Mouse (Mus musculus): ENCODE data around the gene Fcrlb. TPM values are rescaled to one million over a fixed set of nuclear protein-coding genes. Genes with fewer than 3 reads are reported as not detected.
"Not testable (repeated sequence)": the region's sequence is repeated elsewhere in the genome, so short reads cannot be mapped to it uniquely, and the experiment has no call there.

Fcrlb gene
- 0.61 and 0.89 TPM in 2 replicates for polyA plus RNA-seq (2012; rRNA removed)

DNA sequence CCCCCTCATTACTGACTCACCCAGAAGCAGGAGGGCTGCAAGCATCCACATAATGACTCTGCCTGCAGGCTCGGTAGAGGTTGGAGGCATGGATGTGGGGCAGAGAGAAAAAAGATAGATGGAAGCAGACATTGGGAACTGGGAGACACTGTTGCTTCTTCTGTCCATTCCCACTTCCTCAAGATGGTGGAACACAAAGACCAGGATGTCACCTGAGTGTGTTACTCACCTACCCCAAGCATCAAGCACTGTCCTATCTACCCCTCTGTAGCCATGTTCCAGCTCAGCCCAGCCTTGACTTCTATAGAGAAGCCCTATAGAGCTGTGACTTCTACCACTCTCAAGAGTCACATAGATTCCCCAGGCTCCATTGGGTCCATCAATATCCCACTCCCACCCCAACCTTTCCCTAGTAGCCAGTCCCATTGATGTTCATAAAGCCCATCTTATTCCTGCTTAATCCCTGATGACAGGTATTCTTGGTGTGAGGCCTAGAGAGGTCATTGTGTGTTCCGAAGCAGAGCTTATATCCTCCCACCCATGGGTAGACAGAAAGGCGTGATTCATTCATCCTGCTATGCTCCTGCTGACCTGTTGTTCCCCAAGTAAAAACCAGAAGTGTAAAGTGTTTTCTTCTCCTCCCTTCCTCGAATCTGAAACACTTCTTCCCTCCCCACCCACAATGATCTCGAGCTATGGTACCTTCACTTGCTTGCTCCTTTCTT lies at the start of gene Fcrlb:
Gene Fcrlb, minus strand, starts transcription at position 51 of the 725 bp plus-strand sequence.
- TF ChIP-seq POLR2A (IDR thresholded peaks at IDR 0.05; ENCODE audit: low read depth, low read length) (no peak), CTCF (IDR thresholded peaks at IDR 0.05; ENCODE audit: extremely low read depth, insufficient read length, insufficient replicate concordance, low read depth, low read length) (no peak)
- 65% methylated on average over 5 of the region's 5 CpGs for WGBS
- no peaks in the 10 kb centered on the region for H3K4me1 ChIP-seq (ENCODE audit: control insufficient read depth, insufficient read depth, insufficient read length, low read length)
- no peak within 1 kb of the TSS for H3K27ac ChIP-seq (ENCODE audit: insufficient read depth, low read depth, low read length)
- no peak within 1 kb of the TSS for H3K4me3 ChIP-seq (ENCODE audit: low read depth, low read length)
- H3K27me3 ChIP-seq (ENCODE audit: control insufficient read depth, insufficient read depth, low read length) = peaks cover 8% of the 10 kb centered on the region; the same call in 1 of the 2 replicates
- H3K36me3 ChIP-seq (ENCODE audit: control insufficient read depth, insufficient read depth, low read length) = no peaks in the 10 kb centered on the region

DNA sequence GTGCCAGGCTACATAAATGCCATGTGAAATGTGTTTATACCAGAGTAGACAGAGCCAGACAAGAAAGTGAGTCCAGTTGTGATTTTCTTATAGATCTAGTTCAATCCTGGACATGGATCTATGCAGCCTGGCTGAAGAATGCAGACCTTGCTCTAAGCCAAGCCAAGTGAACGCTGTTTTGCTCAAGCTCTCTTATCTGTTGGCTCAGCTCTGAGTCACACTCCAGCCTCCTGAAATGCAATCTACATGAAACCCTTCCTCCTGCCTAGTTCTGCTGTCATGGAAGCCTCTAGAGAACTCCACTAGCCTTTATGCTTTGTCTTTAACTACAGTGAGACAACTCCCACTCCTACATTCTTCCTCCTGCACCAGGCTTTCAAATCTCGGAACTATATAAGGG lies 49.6 kb upstream of the Fcrlb start:
- 26% methylated on average over 2 of the region's 2 CpGs for WGBS

DNA sequence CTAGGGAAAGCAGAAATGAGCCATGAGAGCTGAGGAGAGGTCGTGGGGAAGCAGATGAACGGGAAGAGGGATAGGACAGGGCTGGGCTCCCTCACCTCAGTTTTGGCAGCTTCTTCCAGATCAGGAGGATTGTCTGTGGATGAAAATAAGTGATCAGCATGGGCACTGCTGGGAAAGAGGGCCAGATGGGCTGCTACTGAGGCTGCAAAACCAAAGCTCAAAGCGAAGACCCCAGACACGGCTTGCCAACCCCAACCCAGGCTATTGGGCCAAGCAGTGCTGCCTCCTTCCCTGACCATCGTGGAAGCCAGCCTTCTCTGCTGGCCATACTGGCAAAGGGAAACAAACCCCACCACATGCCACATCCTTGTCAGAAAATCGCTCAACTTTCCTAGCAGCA lies 48.4 kb upstream of the Fcrlb start:
- Histone ChIP-seq H3K27me3 (ENCODE audit: control insufficient read depth, insufficient read depth, low read length) (no peaks in the 10 kb centered on the region), H3K4me3 (ENCODE audit: low read depth, low read length) (no peak overlapping the region), H3K27ac (ENCODE audit: insufficient read depth, low read depth, low read length) (no peak overlapping the region), H3K4me1 (ENCODE audit: control insufficient read depth, insufficient read depth, insufficient read length, low read length) (peaks cover 5% of the 10 kb centered on the region), H3K36me3 (ENCODE audit: control insufficient read depth, insufficient read depth, low read length) (no peaks in the 10 kb centered on the region)
- WGBS = 87% methylated on average over 6 of the region's 6 CpGs
- no peak for TF ChIP-seq POLR2A (IDR thresholded peaks at IDR 0.05; ENCODE audit: low read depth, low read length)
- no peak for TF ChIP-seq CTCF (IDR thresholded peaks at IDR 0.05; ENCODE audit: extremely low read depth, insufficient read length, insufficient replicate concordance, low read depth, low read length)

More for the DNA sequence above, 49.6 kb upstream of the Fcrlb start:
- H3K27me3 ChIP-seq (ENCODE audit: control insufficient read depth, insufficient read depth, low read length) = no peaks in the 10 kb centered on the region
- H3K4me1 ChIP-seq (ENCODE audit: control insufficient read depth, insufficient read depth, insufficient read length, low read length) = peaks cover 5% of the 10 kb centered on the region
- no peaks in the 10 kb centered on the region for H3K36me3 ChIP-seq (ENCODE audit: control insufficient read depth, insufficient read depth, low read length)
- H3K27ac ChIP-seq (ENCODE audit: insufficient read depth, low read depth, low read length) = no peak overlapping the region
- no peak for TF ChIP-seq POLR2A (IDR thresholded peaks at IDR 0.05; ENCODE audit: low read depth, low read length)
- TF ChIP-seq CTCF (IDR thresholded peaks at IDR 0.05; ENCODE audit: extremely low read depth, insufficient read length, insufficient replicate concordance, low read depth, low read length) = no peak
- H3K4me3 ChIP-seq (ENCODE audit: low read depth, low read length) = no peak overlapping the region

DNA sequence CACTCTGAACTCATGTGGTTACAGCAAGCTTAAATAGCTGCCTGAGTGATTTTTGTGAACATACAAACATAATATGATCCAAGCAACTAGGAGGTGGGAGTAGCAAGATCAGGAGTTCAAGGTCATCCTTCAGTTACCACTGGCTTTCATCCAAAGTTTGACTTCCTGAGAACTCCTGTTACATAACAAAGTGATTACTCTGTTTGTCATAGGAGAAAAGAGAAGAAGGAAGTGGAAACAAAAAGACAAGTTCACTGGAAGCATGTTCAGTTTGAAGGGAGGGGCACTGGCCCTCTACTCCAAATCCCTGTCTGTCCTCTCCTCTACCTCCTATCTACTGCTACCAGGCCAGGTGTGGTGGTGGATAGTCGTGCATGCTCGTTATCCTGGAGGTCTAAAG lies 47.0 kb upstream of the Fcrlb start:
- Histone ChIP-seq H3K27me3 (ENCODE audit: control insufficient read depth, insufficient read depth, low read length) (no peaks in the 10 kb centered on the region), H3K4me1 (ENCODE audit: control insufficient read depth, insufficient read depth, insufficient read length, low read length) (peaks cover 5% of the 10 kb centered on the region), H3K4me3 (ENCODE audit: low read depth, low read length) (no peak overlapping the region), H3K36me3 (ENCODE audit: control insufficient read depth, insufficient read depth, low read length) (no peaks in the 10 kb centered on the region), H3K27ac (ENCODE audit: insufficient read depth, low read depth, low read length) (no peak overlapping the region)
- TF ChIP-seq CTCF (IDR thresholded peaks at IDR 0.05; ENCODE audit: extremely low read depth, insufficient read length, insufficient replicate concordance, low read depth, low read length) (no peak), POLR2A (IDR thresholded peaks at IDR 0.05; ENCODE audit: low read depth, low read length) (no peak)
- whole genome bisulfite sequencing = 18% methylated on average over 2 of the region's 2 CpGs

DNA sequence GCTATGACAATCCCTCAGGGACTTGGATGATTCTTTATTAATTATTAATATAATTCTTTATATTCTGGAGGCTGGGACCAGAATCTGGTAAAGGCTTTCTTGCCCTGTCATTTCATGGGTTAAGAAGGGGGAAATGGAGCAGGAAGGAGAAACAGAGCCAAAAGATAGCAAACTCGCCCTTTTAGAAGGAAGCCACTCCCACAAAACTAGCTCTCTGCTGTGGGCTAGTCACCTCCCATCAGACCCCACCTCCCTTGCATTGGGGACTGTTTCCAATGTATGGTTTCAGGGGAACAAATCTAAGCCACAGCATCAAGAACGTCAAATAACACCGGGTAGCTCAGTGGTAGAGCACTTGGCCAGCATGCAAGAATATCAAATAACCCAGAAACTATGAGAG lies 45.5 kb upstream of the Fcrlb start:
- Histone ChIP-seq H3K27ac (ENCODE audit: insufficient read depth, low read depth, low read length) (no peak overlapping the region), H3K4me1 (ENCODE audit: control insufficient read depth, insufficient read depth, insufficient read length, low read length) (peaks cover 5% of the 10 kb centered on the region), H3K27me3 (ENCODE audit: control insufficient read depth, insufficient read depth, low read length) (no peaks in the 10 kb centered on the region), H3K36me3 (ENCODE audit: control insufficient read depth, insufficient read depth, low read length) (no peaks in the 10 kb centered on the region), H3K4me3 (ENCODE audit: low read depth, low read length) (no peak overlapping the region)
- TF ChIP-seq POLR2A (IDR thresholded peaks at IDR 0.05; ENCODE audit: low read depth, low read length) (no peak), CTCF (IDR thresholded peaks at IDR 0.05; ENCODE audit: extremely low read depth, insufficient read length, insufficient replicate concordance, low read depth, low read length) (no peak)
- WGBS = 51% methylated on average over 3 of the region's 3 CpGs

DNA sequence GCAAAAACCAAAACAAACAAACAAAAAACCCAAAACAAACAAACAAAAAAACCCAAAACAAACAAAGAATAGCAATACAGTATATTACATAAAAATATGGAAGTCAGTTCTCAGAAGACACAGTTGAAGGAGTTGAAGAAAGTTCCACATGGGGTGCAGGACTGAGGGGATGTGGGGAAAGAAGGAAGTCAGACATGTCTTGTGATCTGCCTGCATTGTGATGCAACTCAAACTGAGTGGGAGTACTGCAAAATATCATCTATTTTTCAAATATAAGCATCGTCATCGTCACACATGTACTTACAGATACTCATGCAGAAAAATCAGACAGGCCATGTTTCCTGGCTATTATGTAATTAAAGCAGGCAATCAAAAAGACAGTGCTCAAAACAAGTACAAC lies 40.5 kb upstream of the Fcrlb start:
- WGBS = 81% methylated on average over 2 of the region's 2 CpGs
- Histone ChIP-seq H3K36me3 (ENCODE audit: control insufficient read depth, insufficient read depth, low read length) (no peaks in the 10 kb centered on the region), H3K4me3 (ENCODE audit: low read depth, low read length) (no peak overlapping the region), H3K4me1 (ENCODE audit: control insufficient read depth, insufficient read depth, insufficient read length, low read length) (no peaks in the 10 kb centered on the region), H3K27ac (ENCODE audit: insufficient read depth, low read depth, low read length) (no peak overlapping the region), H3K27me3 (ENCODE audit: control insufficient read depth, insufficient read depth, low read length) (no peaks in the 10 kb centered on the region)
- TF ChIP-seq POLR2A (IDR thresholded peaks at IDR 0.05; ENCODE audit: low read depth, low read length) = no peak
- TF ChIP-seq CTCF (IDR thresholded peaks at IDR 0.05; ENCODE audit: extremely low read depth, insufficient read length, insufficient replicate concordance, low read depth, low read length) = no peak

DNA sequence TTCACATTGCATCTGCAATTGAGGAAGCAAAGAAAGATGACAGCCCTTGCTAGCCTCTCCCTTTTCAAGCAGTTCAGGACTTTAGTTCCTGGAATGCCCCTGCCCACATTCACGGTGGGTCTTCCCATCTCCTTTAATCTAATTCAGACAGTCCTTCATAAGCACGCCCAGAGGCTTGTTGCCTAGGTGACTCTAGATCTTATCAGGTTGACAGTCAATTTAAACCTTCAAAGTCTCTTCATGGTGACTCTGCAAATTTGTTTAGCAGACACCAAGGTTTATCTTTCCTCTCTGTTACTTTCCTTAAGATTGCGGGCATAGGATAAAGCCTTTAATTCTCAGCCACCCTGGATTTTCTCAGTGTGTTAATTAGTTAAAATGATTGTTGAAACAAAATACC lies 38.0 kb upstream of the Fcrlb start:
- WGBS = 61% methylated on average over 3 of the region's 3 CpGs
- no peak for TF ChIP-seq CTCF (IDR thresholded peaks at IDR 0.05; ENCODE audit: extremely low read depth, insufficient read length, insufficient replicate concordance, low read depth, low read length)
- no peak for TF ChIP-seq POLR2A (IDR thresholded peaks at IDR 0.05; ENCODE audit: low read depth, low read length)

DNA sequence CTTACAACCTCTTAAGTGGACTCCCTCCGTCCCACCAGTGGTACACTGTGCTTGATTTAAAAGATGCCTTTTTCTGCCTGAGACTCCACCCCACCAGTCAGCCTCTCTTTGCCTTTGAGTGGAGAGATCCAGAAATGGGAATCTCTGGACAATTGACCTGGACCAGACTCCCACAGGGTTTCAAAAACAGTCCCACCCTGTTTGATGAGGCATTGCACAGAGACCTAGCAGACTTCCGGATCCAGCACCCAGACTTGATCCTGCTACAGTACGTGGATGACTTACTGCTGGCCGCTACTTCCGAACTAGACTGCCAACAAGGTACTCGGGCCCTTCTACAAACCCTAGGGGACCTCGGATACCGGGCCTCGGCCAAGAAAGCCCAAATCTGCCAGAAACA lies 32.2 kb upstream of the Fcrlb start:
- 98% methylated on average over 9 of the region's 9 CpGs for WGBS
- not testable (repeated sequence) for H3K27ac ChIP-seq (ENCODE audit: insufficient read depth, low read depth, low read length); H3K27me3 ChIP-seq (ENCODE audit: control insufficient read depth, insufficient read depth, low read length); H3K4me3 ChIP-seq (ENCODE audit: low read depth, low read length); H3K36me3 ChIP-seq (ENCODE audit: control insufficient read depth, insufficient read depth, low read length); H3K4me1 ChIP-seq (ENCODE audit: control insufficient read depth, insufficient read depth, insufficient read length, low read length)

More for the DNA sequence above, 38.0 kb upstream of the Fcrlb start:
- H3K27me3 ChIP-seq (ENCODE audit: control insufficient read depth, insufficient read depth, low read length) = no peaks in the 10 kb centered on the region
- no peaks in the 10 kb centered on the region for H3K4me1 ChIP-seq (ENCODE audit: control insufficient read depth, insufficient read depth, insufficient read length, low read length)
- no peak overlapping the region for H3K4me3 ChIP-seq (ENCODE audit: low read depth, low read length)
- H3K27ac ChIP-seq (ENCODE audit: insufficient read depth, low read depth, low read length) = no peak overlapping the region
- no peaks in the 10 kb centered on the region for H3K36me3 ChIP-seq (ENCODE audit: control insufficient read depth, insufficient read depth, low read length)

DNA sequence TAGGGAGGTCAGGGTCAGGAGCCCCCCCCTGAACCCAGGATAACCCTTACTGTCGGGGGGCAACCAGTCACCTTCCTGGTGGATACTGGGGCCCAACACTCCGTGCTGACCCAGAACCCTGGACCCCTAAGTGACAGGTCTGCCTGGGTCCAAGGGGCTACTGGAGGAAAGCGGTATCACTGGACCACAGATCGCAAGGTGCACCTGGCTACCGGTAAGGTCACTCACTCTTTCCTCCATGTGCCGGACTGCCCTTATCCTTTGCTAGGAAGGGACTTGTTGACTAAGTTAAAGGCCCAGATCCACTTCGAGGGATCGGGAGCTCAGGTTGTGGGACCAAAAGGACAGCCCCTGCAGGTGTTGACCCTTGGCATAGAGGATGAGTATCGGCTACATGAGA lies 31.4 kb upstream of the Fcrlb start:
- WGBS = 97% methylated on average over 9 of the region's 9 CpGs
- H3K4me1 ChIP-seq (ENCODE audit: control insufficient read depth, insufficient read depth, insufficient read length, low read length); H3K36me3 ChIP-seq (ENCODE audit: control insufficient read depth, insufficient read depth, low read length); H3K27me3 ChIP-seq (ENCODE audit: control insufficient read depth, insufficient read depth, low read length); H3K4me3 ChIP-seq (ENCODE audit: low read depth, low read length); H3K27ac ChIP-seq (ENCODE audit: insufficient read depth, low read depth, low read length): not testable (repeated sequence)

All from small intestine, adult 2 months (tissue).